8 mouse cellular contexts compared by ENCODE assay signal in the genomic region with DNA sequence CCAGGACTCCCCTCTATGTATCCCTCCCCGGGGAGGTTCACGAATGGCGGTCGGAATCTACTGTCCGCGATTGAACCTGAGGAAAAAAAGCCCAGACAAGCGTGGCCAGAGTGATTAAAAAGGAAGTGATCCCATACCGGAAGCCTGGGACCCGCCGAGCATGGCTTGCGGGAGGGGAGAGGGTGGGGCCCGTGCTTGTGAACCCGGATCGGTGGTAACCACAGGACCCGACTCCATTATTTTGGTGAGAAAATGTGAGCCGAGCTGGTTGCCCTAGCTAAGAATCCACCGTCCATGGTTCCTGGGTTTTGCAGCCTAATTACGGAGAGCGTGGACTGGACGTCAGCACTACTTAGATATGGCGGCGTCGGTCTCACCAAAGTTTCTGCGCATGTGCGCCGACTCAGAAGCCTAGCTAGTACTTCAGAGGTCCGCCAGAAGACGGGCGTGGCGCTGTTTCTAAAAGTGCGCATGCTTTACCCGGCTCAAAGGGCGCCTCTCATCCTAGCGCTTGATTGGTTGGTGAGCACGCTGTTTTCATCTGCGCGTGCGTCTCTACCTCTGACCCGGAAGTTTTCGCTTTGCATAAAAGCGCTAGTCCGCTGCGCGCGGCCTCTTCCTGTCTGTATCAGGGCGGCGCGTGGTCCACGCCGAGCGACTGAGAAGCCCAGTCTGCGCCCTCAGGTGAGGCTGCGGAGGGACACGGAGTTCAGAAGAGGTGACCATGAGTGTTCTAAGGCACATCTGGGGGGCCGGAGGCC. TPM values are rescaled to one million over a fixed set of nuclear protein-coding genes. Genes with fewer than 3 reads are reported as not detected.
DNase-seq lines count a peak whose midpoint lies in the region; ATAC-seq and TF ChIP-seq lines count a peak whose summit lies in the region.

A gene (plus strand): TSS at position 586 of the 761 bp plus-strand sequence.

- peak within 1 kb of the TSS; percentile 93 for H3K4me2 ChIP-seq in forebrain, embryonic 15.5 days (replicated peaks)

- DNase-seq in ES-E14 (ENCODE audit: low read depth, low spot score): peak; percentile 98
- peak; percentile 99 for DNase-seq in cerebellum, adult 11-12 months
- DNase-seq in heart, postnatal 25 days (ENCODE audit: low spot score): peak; percentile 98
- peak; percentile 98 to 100 for DNase-seq in layer of hippocampus, adult 18-20 months (ENCODE audit: low spot score in 2 of 2)
- peak; percentile 96 for DNase-seq in lung, adult 2 months
- DNase-seq in thymus, adult 18-20 months: peak; percentile 95 to 98

- H3K27ac ChIP-seq in ES-E14 (ENCODE audit: insufficient read depth, low read depth, low read length, poor library complexity, severe bottlenecking): peak within 1 kb of the TSS; percentile 94
- H3K27ac ChIP-seq in forebrain, embryonic 15.5 days (replicated peaks): peak within 1 kb of the TSS; percentile 91

- no peaks in the 10 kb centered on the region for H3K9me3 ChIP-seq in ES-E14 (ENCODE audit: control insufficient read depth, insufficient read depth, low read depth, low read length)
- no peaks in the 10 kb centered on the region for H3K9me3 ChIP-seq in forebrain, embryonic 15.5 days

- H3K36me3 ChIP-seq in ES-E14 (ENCODE audit: control insufficient read depth, insufficient read depth, low read length, poor library complexity, severe bottlenecking): peaks cover 38% of the 10 kb centered on the region
- H3K36me3 ChIP-seq in forebrain, embryonic 15.5 days: peaks cover 35% of the 10 kb centered on the region

- peak within 1 kb of the TSS; percentile 83 to 91 for H3K4me3 ChIP-seq in ES-E14 (ENCODE audit: insufficient read depth in 1 of 2, low read depth in 1 of 2, low read length in 2 of 2, poor library complexity in 1 of 2, severe bottlenecking in 1 of 2)
- peak within 1 kb of the TSS; percentile 86 for H3K4me3 ChIP-seq in forebrain, embryonic 15.5 days
- peak within 1 kb of the TSS; percentile 94 for H3K4me3 ChIP-seq in lung, adult 2 months (replicated peaks; ENCODE audit: extremely low read depth, low read depth, low read length)

- intact Hi-C loops in heart, postnatal 25 days (cut with DNase I): loop anchor here (2.0 to 5.0 kb wide), 3 partner anchors 27 to 130 kb away; a partner anchor contains a TSS

- H3K9ac ChIP-seq in ES-E14 (ENCODE audit: insufficient read depth, low read depth, low read length, poor library complexity, severe bottlenecking): peak within 1 kb of the TSS; percentile 99
- peak within 1 kb of the TSS; percentile 83 for H3K9ac ChIP-seq in forebrain, embryonic 15.5 days (replicated peaks)

- under 1% methylated on average over 55 of the region's 55 CpGs for WGBS in forebrain, embryonic 15.5 days
- under 1% methylated on average over 55 of the region's 55 CpGs for WGBS in lung, adult 2 months

- H3K27me3 ChIP-seq in forebrain, embryonic 15.5 days: peaks cover 4% of the 10 kb centered on the region; the same call in 1 of the 2 replicates

- peaks cover 0 to 2% of the 10 kb centered on the region in 2 experiments; a peak in 1 of 4 replicates for H3K4me1 ChIP-seq in ES-E14 (ENCODE audit: control insufficient read depth in 2 of 2, insufficient read depth in 2 of 2, low read length in 2 of 2, poor library complexity in 1 of 2)
- peaks cover 15% of the 10 kb centered on the region for H3K4me1 ChIP-seq in forebrain, embryonic 15.5 days
- peaks cover 4% of the 10 kb centered on the region; the same call in 1 of the 2 replicates for H3K4me1 ChIP-seq in lung, adult 2 months (ENCODE audit: control insufficient read depth, insufficient read depth, low read length)

- TF ChIP-seq CTCF in lung, adult 2 months (IDR thresholded peaks at IDR 0.05; ENCODE audit: insufficient read depth, low read length): peak; percentile 51

- ATAC-seq in forebrain, embryonic 15.5 days (replicated peaks): peak; percentile 99
- peak; percentile 98 for ATAC-seq in neutrophil, adult 5-6 weeks (ENCODE audit: extremely low read depth, insufficient number of reproducible peaks, low FRiP score, poor library complexity, severe bottlenecking)

- peak; percentile 97 for TF ChIP-seq POLR2A in lung, adult 2 months (IDR thresholded peaks at IDR 0.05; ENCODE audit: borderline replicate concordance, extremely low read depth, low read depth, low read length)

- in situ Hi-C loops in ES-E14 (cut with MboI; ENCODE audit: low sequenced_read_pairs in 2 of 2, unreplicated experiment in 2 of 2): loop anchor here in 1 of 2 experiments (10.0 kb wide), 1 partner anchor 123 kb away; no protein-coding TSS in a partner anchor

TF ChIP-seq in ES-E14, 5 proteins besides CTCF, POLR2A, EP300 and RAD21:
- TF ChIP-seq ZNF384 (IDR thresholded peaks at IDR 0.05; ENCODE audit: low read depth, low read length) (no peak), HCFC1 (IDR thresholded peaks at IDR 0.05; ENCODE audit: borderline replicate concordance, insufficient read depth, low read length) (peak; percentile 83), MAFK (IDR thresholded peaks at IDR 0.05; ENCODE audit: insufficient read depth, low read depth, low read length) (no peak), ZC3H11A (IDR thresholded peaks at IDR 0.05; ENCODE audit: borderline replicate concordance, low read depth, low read length) (no peak), CHD2 (IDR thresholded peaks at IDR 0.05; ENCODE audit: low read depth, low read length) (peak; percentile 83)
TF ChIP-seq in ES-E14: peak in this region for 2.

RNA-seq across cellular contexts. Expression of the gene that starts here (rescaled TPM):
- total RNA-seq in ES-E14 (2012; rRNA removed): 3,358 and 4,390 TPM in 2 replicates
- polyA plus RNA-seq in forebrain, embryonic 15.5 days (2015; fragmentation: Nextera tagmentation; extraction: Ambion mirVana): 659 and 698 TPM in 2 replicates
- total RNA-seq in heart, postnatal 25 days (2021): 100 to 1,000 TPM; 507 to 542 TPM
- 100 to 1,000 TPM; 427 to 466 TPM for total RNA-seq in layer of hippocampus, adult 18-20 months (2021)
- 1,316 and 1,420 TPM in 2 replicates for polyA plus RNA-seq in lung, adult 2 months (2012; rRNA removed)
- 425 and 483 TPM in 2 replicates for total RNA-seq in neutrophil, adult 5-6 weeks (2017)

Comparison
In these comparisons a context has a peak if more than half of its experiments do, and no peak if none do; other contexts are left out.
1. Peak in every context shown above with its lines: DNase-seq, ATAC-seq, H3K4me3 ChIP-seq and H3K27ac ChIP-seq.